Mouse (Mus musculus): ENCODE data around the gene Mvp.

DNA sequence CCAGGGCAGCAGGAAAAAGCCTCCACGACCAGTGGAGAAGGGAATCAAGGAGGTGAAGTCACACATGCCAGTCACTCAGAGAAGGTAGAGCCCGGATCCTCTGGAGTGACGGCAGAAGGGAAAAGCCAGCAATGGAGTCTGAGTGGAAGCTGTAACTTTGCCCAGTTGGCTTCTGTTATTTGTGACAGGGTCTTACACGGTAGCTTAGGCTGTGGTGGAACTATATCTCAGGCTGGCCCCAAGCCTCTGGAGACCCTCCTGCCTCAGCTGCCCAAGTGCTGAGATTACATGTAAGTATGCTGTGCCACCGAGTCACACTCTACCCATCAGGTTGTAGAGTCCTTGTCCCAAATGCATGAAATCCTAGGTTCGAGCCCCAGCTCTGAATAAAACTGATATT, 1.0 kb downstream of the Mvp start:
- TF ChIP-seq CTCF (IDR thresholded peaks at IDR 0.05; ENCODE audit: extremely low read depth, insufficient read depth, insufficient read length, insufficient replicate concordance): no peak
- no peak for TF ChIP-seq POLR2A (IDR thresholded peaks at IDR 0.05; ENCODE audit: low read depth, low read length)
